Mouse (Mus musculus) hindbrain, embryonic 14.5 days (tissue): ENCODE data around the gene Hibch. TPM values are rescaled to one million over a fixed set of nuclear protein-coding genes. Genes with fewer than 3 reads are reported as not detected.

Experiments used
- ATAC-seq: fragments of 200-750 bp; cut with Nextera tagmentation; 2 replicates; pipeline ENCODE4 v1.8.0; 2017; ENCODE audit warnings: moderate number of reproducible peaks, mild to moderate bottlenecking, moderate TSS enrichment, moderate library complexity; ENCODE audit not compliant: low FRiP score
- DNase-seq: peaks from one replicate; pipeline ENCODE4 v3.0.0-alpha.2; 2015; ENCODE audit warnings: low spot score
- H3K27ac ChIP-seq: fragments of 300-500 bp; sonication (generic); 2 replicates; pipeline ENCODE4 v1.5.1; 2014; ENCODE audit warnings: mild to moderate bottlenecking, moderate library complexity
- H3K27me3 ChIP-seq: fragments of 300-500 bp; sonication (generic); 2 replicates; pipeline ENCODE4 v1.6.1; 2014; ENCODE audit warnings: mild to moderate bottlenecking, low read length, mixed read lengths; ENCODE audit not compliant: control insufficient read depth, insufficient read depth
- H3K36me3 ChIP-seq: fragments of 300-500 bp; sonication (generic); replicated peaks from 2 replicates; pipeline ENCODE4 v1.6.1; 2014; ENCODE audit not compliant: control insufficient read depth, insufficient read depth
- H3K4me1 ChIP-seq: fragments of 300-500 bp; sonication (generic); replicated peaks from 2 replicates; pipeline ENCODE4 v1.6.1; 2014; ENCODE audit warnings: antibody characterized with exemption, low read length, mixed read lengths; ENCODE audit not compliant: control insufficient read depth, insufficient read depth
- H3K4me2 ChIP-seq: fragments of 300-500 bp; sonication (generic); replicated peaks from 2 replicates; pipeline ENCODE4 v1.6.1; 2014; ENCODE audit warnings: mild to moderate bottlenecking, moderate library complexity
- H3K4me3 ChIP-seq: fragments of 300-500 bp; sonication (generic); replicated peaks from 2 replicates; pipeline ENCODE4 v1.5.1; 2014; ENCODE audit warnings: mild to moderate bottlenecking, low read length
- H3K9ac ChIP-seq: fragments of 300-500 bp; sonication (generic); 2 replicates; pipeline ENCODE4 v1.6.1; 2014
- H3K9me3 ChIP-seq: fragments of 300-500 bp; sonication (generic); 2 replicates; pipeline ENCODE4 v1.6.1; 2016; ENCODE audit warnings: low read length; ENCODE audit not compliant: control insufficient read depth
- WGBS: fragments of 180-500 bp; shearing (Covaris S2); extraction: QIAGEN DNeasy Blood & Tissue Kit; methylation state at CpG from one replicate; pipeline ENCODE4 v1.1.7; 2014; 5-methylcytosine and 5-hydroxymethylcytosine counted together
- polyA plus RNA-seq: library from polyadenylated mRNA; unstranded; fragments of >200 nt; fragmentation: Nextera tagmentation; extraction: Ambion mirVana; gene quantifications from 2 replicates; pipeline ENCODE4 v1.2.1, GENCODE M21; 2014

The Hibch gene
- polyA plus RNA-seq, 1 experiment from 2014 or later: 32.3 TPM

- WGBS: 90% methylated on average over 5 of the region's 5 CpGs
- ATAC-seq (no peak), DNase-seq (no peak)
- no peak overlapping the region for H3K4me2 ChIP-seq
- no peaks in the 10 kb centered on the region for H3K27me3 ChIP-seq
- H3K36me3 ChIP-seq: no peaks in the 10 kb centered on the region
- no peak overlapping the region for H3K27ac ChIP-seq
- H3K9ac ChIP-seq: no peak overlapping the region
- no peak overlapping the region for H3K4me3 ChIP-seq
- no peaks in the 10 kb centered on the region for H3K9me3 ChIP-seq
- H3K4me1 ChIP-seq: peaks cover 7% of the 10 kb centered on the region; the same call in 1 of the 2 replicates
Measured at GRCm38 (mm10) chr1:52947895-52948294, 103.2 kb downstream of the Hibch start.

GRCm38 (mm10) chr1:52951146-52951868 lies 106.6 kb downstream of the Hibch start:
- ATAC-seq (peak; percentile 55; the same call in 1 of the 2 replicates), DNase-seq (no peak)
- 55% methylated on average over 5 of the region's 5 CpGs for WGBS
- Histone ChIP-seq H3K4me1 (peaks cover 12% of the 10 kb centered on the region), H3K4me3 (no peak overlapping the region), H3K36me3 (no peaks in the 10 kb centered on the region), H3K9ac (no peak overlapping the region), H3K27ac (no peak overlapping the region), H3K9me3 (no peaks in the 10 kb centered on the region), H3K4me2 (no peak overlapping the region), H3K27me3 (no peaks in the 10 kb centered on the region)

- Histone ChIP-seq H3K4me1 (peaks cover 12% of the 10 kb centered on the region), H3K27me3 (no peaks in the 10 kb centered on the region), H3K9ac (peak overlapping the region; percentile 67), H3K4me3 (peak overlapping the region; percentile 66), H3K36me3 (no peaks in the 10 kb centered on the region), H3K27ac (no peak overlapping the region), H3K9me3 (no peaks in the 10 kb centered on the region), H3K4me2 (peak overlapping the region; percentile 99)
- DNase-seq (no peak), ATAC-seq (peak; percentile 51)
- 2% methylated on average over 5 of the region's 5 CpGs for WGBS
Measured at GRCm38 (mm10) chr1:52952143-52952542, 107.4 kb downstream of the Hibch start.

- under 1% methylated on average over 46 of the region's 47 CpGs for WGBS
Measured at GRCm38 (mm10) chr1:52952551-52953397, 108.0 kb downstream of the Hibch start.

GRCm38 (mm10) chr1:52953548-52953947 lies 108.8 kb downstream of the Hibch start:
- Histone ChIP-seq H3K27me3 (no peaks in the 10 kb centered on the region), H3K9me3 (no peaks in the 10 kb centered on the region), H3K4me1 (peaks cover 12% of the 10 kb centered on the region), H3K36me3 (no peaks in the 10 kb centered on the region), H3K27ac (no peak overlapping the region), H3K4me2 (peak overlapping the region; percentile 99), H3K4me3 (peak overlapping the region; percentile 66), H3K9ac (peak overlapping the region; percentile 67)
- no peak for ATAC-seq
- WGBS: 2% methylated on average over 4 of the region's 4 CpGs
- DNase-seq: no peak

More at GRCm38 (mm10) chr1:52952551-52953397, 108.0 kb downstream of the Hibch start:
- Histone ChIP-seq H3K27ac (no peak overlapping the region), H3K4me2 (peak overlapping the region; percentile 99), H3K36me3 (no peaks in the 10 kb centered on the region), H3K27me3 (no peaks in the 10 kb centered on the region), H3K4me3 (peak overlapping the region; percentile 66), H3K9me3 (no peaks in the 10 kb centered on the region), H3K9ac (peak overlapping the region; percentile 67), H3K4me1 (peaks cover 12% of the 10 kb centered on the region)
- ATAC-seq (peak; percentile 82), DNase-seq (no peak)

GRCm38 (mm10) chr1:52954456-52954855 lies 109.7 kb downstream of the Hibch start:
- DNase-seq (no peak), ATAC-seq (no peak)
- H3K27me3 ChIP-seq: no peaks in the 10 kb centered on the region
- no peak overlapping the region for H3K4me2 ChIP-seq
- WGBS: 83% methylated on average over 2 of the region's 2 CpGs
- peaks cover 12% of the 10 kb centered on the region for H3K4me1 ChIP-seq
- H3K9me3 ChIP-seq: no peaks in the 10 kb centered on the region
- H3K36me3 ChIP-seq: no peaks in the 10 kb centered on the region
- H3K27ac ChIP-seq: no peak overlapping the region
- no peak overlapping the region for H3K9ac ChIP-seq
- H3K4me3 ChIP-seq: no peak overlapping the region

GRCm38 (mm10) chr1:52955102-52955501 lies 110.4 kb downstream of the Hibch start:
- DNase-seq (no peak), ATAC-seq (no peak)
- peaks cover 12% of the 10 kb centered on the region for H3K4me1 ChIP-seq
- H3K27me3 ChIP-seq: no peaks in the 10 kb centered on the region
- H3K4me3 ChIP-seq: no peak overlapping the region
- no peaks in the 10 kb centered on the region for H3K9me3 ChIP-seq
- H3K9ac ChIP-seq: no peak overlapping the region
- no peak overlapping the region for H3K27ac ChIP-seq
- H3K36me3 ChIP-seq: no peaks in the 10 kb centered on the region
- WGBS: 38% methylated on average over 6 of the region's 6 CpGs
- no peak overlapping the region for H3K4me2 ChIP-seq

- Histone ChIP-seq H3K9ac (no peak overlapping the region), H3K36me3 (no peaks in the 10 kb centered on the region), H3K27ac (no peak overlapping the region), H3K27me3 (no peaks in the 10 kb centered on the region), H3K4me2 (no peak overlapping the region), H3K9me3 (no peaks in the 10 kb centered on the region), H3K4me3 (no peak overlapping the region), H3K4me1 (peaks cover 12% of the 10 kb centered on the region)
- 73% methylated on average over 4 of the region's 4 CpGs for WGBS
- ATAC-seq: no peak
- no peak for DNase-seq
Measured at GRCm38 (mm10) chr1:52956746-52957145, 112.0 kb downstream of the Hibch start.

GRCm38 (mm10) chr1:52960191-52960590 lies 115.5 kb downstream of the Hibch start:
- no peak for DNase-seq
- no peak overlapping the region for H3K9ac ChIP-seq
- no peak for ATAC-seq
- H3K4me3 ChIP-seq: no peak overlapping the region
- no peaks in the 10 kb centered on the region for H3K9me3 ChIP-seq
- no peak overlapping the region for H3K27ac ChIP-seq
- WGBS: 83% methylated on average over 6 of the region's 6 CpGs
- no peaks in the 10 kb centered on the region for H3K27me3 ChIP-seq
- no peak overlapping the region for H3K4me2 ChIP-seq
- no peaks in the 10 kb centered on the region for H3K36me3 ChIP-seq
- no peaks in the 10 kb centered on the region for H3K4me1 ChIP-seq
